Mouse (Mus musculus) forebrain, embryonic 16.5 days (tissue): ENCODE data around the gene Txn2. TPM values are rescaled to one million over a fixed set of nuclear protein-coding genes. Genes with fewer than 3 reads are reported as not detected.
"Not testable (repeated sequence)": the region's sequence is repeated elsewhere in the genome, so short reads cannot be mapped to it uniquely, and the experiment has no call there.

Experiments used
- ATAC-seq: fragments of 200-750 bp; cut with Nextera tagmentation; 2 replicates; pipeline ENCODE4 v1.8.0; 2017; ENCODE audit warnings: mild to moderate bottlenecking, moderate library complexity
- H3K27ac ChIP-seq: fragments of 300-500 bp; sonication (generic); 2 replicates; pipeline ENCODE4 v1.5.1; 2014; ENCODE audit warnings: low read length, control low read depth
- H3K27me3 ChIP-seq: fragments of 300-500 bp; sonication (generic); replicated peaks from 2 replicates; pipeline ENCODE4 v1.6.1; 2014; ENCODE audit warnings: low read length; ENCODE audit not compliant: control insufficient read depth, insufficient read depth
- H3K36me3 ChIP-seq: fragments of 300-500 bp; sonication (generic); 2 replicates; pipeline ENCODE4 v1.6.1; 2014; ENCODE audit not compliant: control insufficient read depth, insufficient read depth
- H3K4me1 ChIP-seq: fragments of 300-500 bp; sonication (generic); replicated peaks from 2 replicates; pipeline ENCODE4 v1.6.1; 2014; ENCODE audit warnings: low read length; ENCODE audit not compliant: control insufficient read depth, insufficient read depth
- H3K4me2 ChIP-seq: fragments of 300-500 bp; sonication (generic); 2 replicates; pipeline ENCODE4 v1.6.1; 2014; ENCODE audit warnings: mild to moderate bottlenecking, low read length, control low read depth
- H3K4me3 ChIP-seq: fragments of 300-500 bp; sonication (generic); replicated peaks from 2 replicates; pipeline ENCODE4 v1.5.1; 2014; ENCODE audit warnings: mild to moderate bottlenecking, low read length, control low read depth
- H3K9ac ChIP-seq: fragments of 300-500 bp; sonication (generic); replicated peaks from 2 replicates; pipeline ENCODE4 v1.6.1; 2014; ENCODE audit warnings: low read depth, low read length, control low read depth
- H3K9me3 ChIP-seq: fragments of 300-500 bp; sonication (generic); 2 replicates; pipeline ENCODE4 v1.6.1; 2016; ENCODE audit warnings: low read length; ENCODE audit not compliant: control insufficient read depth
- WGBS: fragments of 180-500 bp; shearing (Covaris S2); extraction: QIAGEN DNeasy Blood & Tissue Kit; methylation state at CpG from one replicate; pipeline ENCODE4 v1.1.7; 2014; 5-methylcytosine and 5-hydroxymethylcytosine counted together
- polyA plus RNA-seq: library from polyadenylated mRNA; unstranded; fragments of >200 nt; fragmentation: Nextera tagmentation; extraction: Ambion mirVana; gene quantifications from 2 replicates; pipeline ENCODE4 v1.2.1, GENCODE M21; 2015

Txn2 gene
- polyA plus RNA-seq, 1 experiment from 2014 or later, result 237 TPM

GRCm38 (mm10) chr15:77877209-77877608 lies 51.6 kb downstream of the Txn2 start:
- no peaks in the 10 kb centered on the region for H3K4me1 ChIP-seq
- WGBS, result 69% methylated on average over 2 of the region's 2 CpGs
- no peak overlapping the region for H3K4me3 ChIP-seq
- H3K27ac ChIP-seq, result no peak overlapping the region
- H3K9me3 ChIP-seq, result no peaks in the 10 kb centered on the region
- no peak overlapping the region for H3K9ac ChIP-seq
- H3K27me3 ChIP-seq, result no peaks in the 10 kb centered on the region
- no peak for ATAC-seq
- H3K36me3 ChIP-seq, result no peaks in the 10 kb centered on the region
- H3K4me2 ChIP-seq, result no peak overlapping the region

GRCm38 (mm10) chr15:77876716-77877115 lies 52.1 kb downstream of the Txn2 start:
- Histone ChIP-seq H3K9ac (no peak overlapping the region), H3K36me3 (no peaks in the 10 kb centered on the region), H3K9me3 (no peaks in the 10 kb centered on the region), H3K4me1 (no peaks in the 10 kb centered on the region), H3K4me2 (no peak overlapping the region), H3K27me3 (no peaks in the 10 kb centered on the region), H3K4me3 (no peak overlapping the region), H3K27ac (no peak overlapping the region)
- ATAC-seq, result no peak
- WGBS, result 84% methylated on average over 3 of the region's 3 CpGs

- no peaks in the 10 kb centered on the region for H3K36me3 ChIP-seq
- H3K9me3 ChIP-seq, result no peaks in the 10 kb centered on the region
- H3K4me1 ChIP-seq, result no peaks in the 10 kb centered on the region
- H3K4me3 ChIP-seq, result no peak overlapping the region
- ATAC-seq, result no peak
- H3K9ac ChIP-seq, result no peak overlapping the region
- H3K27ac ChIP-seq, result no peak overlapping the region
- no peaks in the 10 kb centered on the region for H3K27me3 ChIP-seq
- 96% methylated on average over 6 of the region's 6 CpGs for WGBS
- H3K4me2 ChIP-seq, result no peak overlapping the region
These were observed 52.9 kb downstream of the Txn2 start for GRCm38 (mm10) chr15:77875953-77876352.

- Histone ChIP-seq H3K4me3 (no peak overlapping the region), H3K36me3 (no peaks in the 10 kb centered on the region), H3K4me2 (no peak overlapping the region), H3K4me1 (no peaks in the 10 kb centered on the region), H3K9ac (no peak overlapping the region), H3K27ac (no peak overlapping the region), H3K9me3 (no peaks in the 10 kb centered on the region), H3K27me3 (no peaks in the 10 kb centered on the region)
- WGBS, result 93% methylated on average over 9 of the region's 9 CpGs
- ATAC-seq, result no peak
These were observed 54.0 kb downstream of the Txn2 start for GRCm38 (mm10) chr15:77874807-77875206.

GRCm38 (mm10) chr15:77874310-77874709 lies 54.5 kb downstream of the Txn2 start:
- H3K27me3 ChIP-seq, result no peaks in the 10 kb centered on the region
- H3K4me3 ChIP-seq, result no peak overlapping the region
- H3K27ac ChIP-seq, result no peak overlapping the region
- ATAC-seq, result no peak
- H3K4me1 ChIP-seq, result no peaks in the 10 kb centered on the region
- H3K9me3 ChIP-seq, result no peaks in the 10 kb centered on the region
- no peaks in the 10 kb centered on the region for H3K36me3 ChIP-seq
- WGBS, result 87% methylated on average over 4 of the region's 4 CpGs
- H3K9ac ChIP-seq, result no peak overlapping the region
- no peak overlapping the region for H3K4me2 ChIP-seq

GRCm38 (mm10) chr15:77873564-77873963 lies 55.2 kb downstream of the Txn2 start:
- WGBS, result 92% methylated on average over 2 of the region's 2 CpGs
- H3K27ac ChIP-seq, result no peak overlapping the region

GRCm38 (mm10) chr15:77872996-77873395 lies 55.8 kb downstream of the Txn2 start:
- ATAC-seq, result no peak
- H3K4me3 ChIP-seq, result no peak overlapping the region
- no peak overlapping the region for H3K27ac ChIP-seq
- H3K36me3 ChIP-seq, result no peaks in the 10 kb centered on the region
- no peaks in the 10 kb centered on the region for H3K27me3 ChIP-seq
- 92% methylated on average over 3 of the region's 3 CpGs for WGBS
- H3K9me3 ChIP-seq, result no peaks in the 10 kb centered on the region
- H3K4me2 ChIP-seq, result no peak overlapping the region
- H3K9ac ChIP-seq, result no peak overlapping the region
- H3K4me1 ChIP-seq, result no peaks in the 10 kb centered on the region

More at GRCm38 (mm10) chr15:77873564-77873963, 55.2 kb downstream of the Txn2 start:
- H3K4me1 ChIP-seq, result no peaks in the 10 kb centered on the region
- no peaks in the 10 kb centered on the region for H3K9me3 ChIP-seq
- H3K4me2 ChIP-seq, result no peak overlapping the region
- no peak for ATAC-seq
- H3K9ac ChIP-seq, result no peak overlapping the region
- H3K4me3 ChIP-seq, result no peak overlapping the region
- H3K27me3 ChIP-seq, result no peaks in the 10 kb centered on the region
- no peaks in the 10 kb centered on the region for H3K36me3 ChIP-seq

- no peak overlapping the region for H3K4me3 ChIP-seq
- H3K36me3 ChIP-seq, result no peaks in the 10 kb centered on the region
- WGBS, result 96% methylated on average over 5 of the region's 5 CpGs
- no peak overlapping the region for H3K27ac ChIP-seq
- no peak overlapping the region for H3K9ac ChIP-seq
- ATAC-seq, result no peak
- no peaks in the 10 kb centered on the region for H3K9me3 ChIP-seq
- H3K4me1 ChIP-seq, result no peaks in the 10 kb centered on the region
- no peaks in the 10 kb centered on the region for H3K27me3 ChIP-seq
- H3K4me2 ChIP-seq, result no peak overlapping the region
These were observed 60.5 kb downstream of the Txn2 start for GRCm38 (mm10) chr15:77868340-77868739.

- H3K27ac ChIP-seq, H3K4me3 ChIP-seq, H3K27me3 ChIP-seq, H3K9ac ChIP-seq, H3K9me3 ChIP-seq, ATAC-seq, H3K4me2 ChIP-seq, H3K36me3 ChIP-seq, H3K4me1 ChIP-seq: not testable (repeated sequence)
- 93% methylated on average over 7 of the region's 10 CpGs for WGBS
These were observed 61.4 kb downstream of the Txn2 start for GRCm38 (mm10) chr15:77867231-77867968.
